Mouse (Mus musculus) fat pad, adult 2 months (tissue): Measurements from ENCODE around the gene Ska3.
"Not testable (repeated sequence)": the region's sequence is repeated elsewhere in the genome, so short reads cannot be mapped to it uniquely, and the experiment has no call there.

Source experiments
- DNase-seq: peaks from one replicate; pipeline ENCODE4 v3.0.0-alpha.2; 2011; ENCODE audit warnings: low read depth, low spot score; ENCODE audit errors: extremely low read depth

Gene Ska3

DNA sequence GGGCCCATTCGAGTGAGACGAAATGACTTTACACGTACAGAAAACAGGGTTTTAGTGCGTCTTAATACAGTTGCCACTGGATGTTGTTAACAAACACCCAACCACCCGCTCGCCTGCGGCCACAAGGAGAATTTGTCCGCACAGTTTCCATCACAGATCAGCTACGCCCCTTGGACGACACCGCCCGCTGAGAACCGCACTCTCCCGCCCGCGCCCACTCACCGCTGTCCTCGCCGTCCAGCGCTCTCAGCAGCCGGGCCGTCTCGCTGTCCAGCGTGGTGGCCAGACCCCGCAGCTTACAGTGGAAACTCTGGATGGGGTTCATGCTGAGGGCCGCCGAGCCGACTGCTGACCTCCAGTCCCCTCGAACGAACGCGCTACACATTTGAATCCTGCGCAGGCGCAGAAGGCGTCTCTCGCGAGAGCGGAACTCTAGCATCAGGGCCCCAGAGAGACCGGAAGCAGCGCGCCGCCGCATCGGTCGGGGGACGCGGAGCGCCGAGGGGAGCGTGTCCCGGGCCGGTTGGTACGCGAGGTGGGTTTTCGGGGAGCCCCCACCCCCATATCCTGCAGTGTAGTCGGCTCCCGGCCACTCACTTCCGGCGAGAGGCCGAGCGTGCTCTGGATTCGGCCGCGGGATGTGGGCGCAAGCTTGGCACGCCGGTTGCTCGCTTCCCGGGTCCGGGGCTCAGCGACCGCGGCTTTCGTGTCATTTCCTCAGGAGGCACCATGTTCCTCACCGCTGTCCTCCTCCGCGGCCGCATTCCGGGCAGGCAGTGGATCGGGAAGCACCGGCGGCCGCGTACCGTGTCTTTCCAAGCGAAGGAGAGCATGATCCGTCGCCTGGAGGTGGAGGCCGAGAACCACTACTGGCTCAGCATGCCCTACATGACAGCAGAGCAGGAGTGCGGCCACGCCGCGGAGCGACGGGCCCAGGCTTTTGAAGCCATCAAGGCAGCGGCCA, at the start of gene Ska3, which contains the start of gene Mrpl57:
Gene Ska3, minus strand, starts transcription at position 398 of the 964 bp plus-strand sequence.
Gene Mrpl57, plus strand, starts transcription at position 447 of the 964 bp plus-strand sequence.
- DNase-seq = no peak

DNA sequence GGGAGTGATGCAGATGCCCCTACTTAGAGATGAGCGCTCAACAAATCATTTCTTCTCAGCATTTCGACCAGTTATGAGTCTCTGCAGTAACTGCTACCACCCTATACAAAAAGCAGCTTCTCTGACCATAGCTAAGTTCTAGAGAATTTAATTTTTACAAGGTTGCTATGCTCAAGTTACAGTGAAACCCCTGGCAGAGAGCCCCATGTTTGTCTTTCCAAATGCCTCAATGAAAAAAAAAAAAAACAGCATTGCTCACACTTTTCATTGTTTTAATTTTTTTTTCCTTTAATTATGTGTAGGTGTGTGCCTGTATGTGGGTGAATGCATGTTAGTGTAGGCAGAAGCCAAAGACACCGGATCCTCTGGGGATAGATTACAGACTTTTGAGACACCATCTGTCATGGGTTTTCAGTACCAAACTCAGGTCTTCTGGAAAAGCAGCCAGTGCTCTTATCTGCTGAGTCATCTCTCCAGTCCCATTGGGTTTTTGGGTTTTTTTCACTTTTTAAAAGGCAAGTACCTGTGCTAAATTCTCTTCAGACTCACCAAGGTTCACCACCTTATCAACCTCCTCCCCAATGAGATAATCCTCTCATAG, 40.8 kb upstream of the Ska3 start:
- DNase-seq = no peak

DNA sequence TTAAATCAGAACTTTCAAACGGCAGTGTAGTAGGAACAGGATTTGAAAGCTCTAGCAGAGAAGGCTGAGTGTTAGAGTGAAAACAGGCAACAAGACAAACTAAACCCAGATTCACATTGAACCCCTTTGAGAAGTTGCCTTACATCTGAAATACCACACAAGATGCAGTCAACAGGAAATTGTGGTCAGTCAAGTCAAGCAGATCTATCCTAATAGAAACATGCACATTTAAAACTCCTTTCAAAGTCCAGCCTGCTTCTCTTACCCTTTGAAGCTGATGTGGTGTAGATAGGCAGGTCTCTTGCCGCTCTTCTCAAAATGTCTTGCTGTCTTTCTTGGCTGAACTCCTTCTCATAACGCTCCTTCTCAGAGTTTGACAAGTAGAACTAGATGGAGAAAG, 39.3 kb upstream of the Ska3 start:
- DNase-seq = no peak

DNA sequence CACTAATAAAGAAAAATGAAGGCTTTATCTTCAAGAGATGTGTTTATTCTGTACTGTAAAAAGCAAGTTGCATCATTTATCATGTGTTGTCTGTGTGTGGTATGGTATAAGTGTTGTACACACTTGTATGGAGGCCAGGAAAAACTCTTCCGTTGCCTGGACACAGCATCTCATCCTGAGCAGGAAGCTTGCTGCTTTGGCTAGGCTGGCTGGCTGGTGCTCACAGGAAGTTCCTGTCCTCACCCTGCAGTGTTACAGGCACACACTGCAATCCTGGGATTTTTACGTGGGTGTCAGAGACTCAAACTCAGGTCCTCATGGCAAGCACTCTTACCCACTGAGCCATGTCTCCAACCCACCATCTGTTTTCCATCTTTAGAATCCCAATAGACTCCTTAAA, 37.1 kb upstream of the Ska3 start:
- no peak for DNase-seq

DNA sequence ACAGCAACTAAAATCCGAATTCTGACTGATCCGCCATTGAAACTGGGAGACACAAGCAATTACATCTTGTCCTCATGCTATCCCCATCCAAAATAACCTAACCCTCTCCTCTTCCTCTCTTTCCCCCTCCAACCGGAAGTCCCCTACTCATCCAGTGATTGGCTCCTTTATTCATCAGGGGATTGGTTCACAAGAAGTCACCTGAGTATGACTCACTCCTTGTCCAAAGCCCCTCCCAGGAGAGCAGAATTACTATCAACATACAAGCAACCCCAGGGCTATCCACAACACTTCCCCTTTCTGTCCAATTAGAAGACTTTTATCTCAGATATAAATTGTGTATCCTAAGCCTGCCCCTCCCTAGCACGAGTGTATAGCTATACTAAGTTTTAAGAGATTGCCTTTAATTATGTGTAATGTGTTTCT, 36.0 kb upstream of the Ska3 start:
- DNase-seq = no peak

DNA sequence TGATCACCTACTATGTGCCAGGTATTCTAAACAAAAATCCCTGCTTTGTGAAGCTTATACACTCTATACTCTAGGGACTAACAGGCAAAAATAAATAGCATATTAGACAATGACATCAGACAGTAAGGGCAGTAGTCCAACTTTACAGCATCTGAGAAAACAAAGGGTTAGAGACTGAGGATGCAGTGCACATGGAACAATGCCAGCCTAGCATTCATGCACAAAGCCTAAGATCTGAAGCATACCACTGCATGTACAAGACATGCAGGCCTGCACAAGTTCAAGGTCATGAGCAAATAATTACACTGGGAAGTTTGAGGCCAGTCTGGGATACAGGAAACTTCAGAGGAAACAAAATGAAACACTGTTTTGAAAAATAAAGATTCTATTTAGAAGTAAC, 33.5 kb upstream of the Ska3 start:
- no peak for DNase-seq

DNA sequence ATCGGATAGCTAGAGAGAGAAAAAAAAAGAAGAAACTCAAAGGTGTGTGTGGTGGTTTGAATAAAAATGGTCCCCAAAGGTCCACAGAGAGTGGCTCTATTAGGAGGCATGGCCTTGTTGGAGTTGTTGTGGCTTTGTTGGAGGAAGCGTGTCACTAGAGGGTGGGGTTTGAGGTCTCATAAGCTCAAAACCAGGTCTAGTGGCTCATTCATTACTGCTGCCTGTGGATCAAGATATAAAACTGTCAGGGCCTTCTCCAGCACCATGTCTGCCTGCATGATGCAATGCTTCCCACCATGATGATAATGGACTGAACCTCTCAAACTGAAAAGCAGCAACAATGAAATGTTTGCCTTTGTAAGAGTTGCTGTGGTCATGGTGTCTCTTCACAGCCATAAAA, 32.6 kb upstream of the Ska3 start:
- DNase-seq = no peak

DNA sequence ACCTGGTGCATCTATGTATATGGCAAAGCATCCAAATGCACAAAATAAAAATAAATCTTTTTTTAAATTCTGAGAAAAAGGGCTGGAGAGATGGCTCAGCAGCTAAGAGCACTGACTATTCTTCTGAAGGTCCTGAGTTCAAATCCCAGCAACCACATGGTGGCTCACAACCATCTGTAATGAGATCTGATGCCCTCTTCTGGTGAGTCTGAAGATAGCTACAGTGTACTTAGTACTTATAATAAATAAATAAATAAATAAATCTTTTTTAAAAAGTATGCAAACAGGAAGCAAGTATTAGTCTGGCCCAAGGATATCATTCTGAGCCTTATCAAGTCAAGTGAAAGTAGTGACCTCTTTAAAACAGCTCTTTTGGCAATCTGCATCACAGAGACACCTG, 30.1 kb upstream of the Ska3 start:
- not testable (repeated sequence) for DNase-seq

DNA sequence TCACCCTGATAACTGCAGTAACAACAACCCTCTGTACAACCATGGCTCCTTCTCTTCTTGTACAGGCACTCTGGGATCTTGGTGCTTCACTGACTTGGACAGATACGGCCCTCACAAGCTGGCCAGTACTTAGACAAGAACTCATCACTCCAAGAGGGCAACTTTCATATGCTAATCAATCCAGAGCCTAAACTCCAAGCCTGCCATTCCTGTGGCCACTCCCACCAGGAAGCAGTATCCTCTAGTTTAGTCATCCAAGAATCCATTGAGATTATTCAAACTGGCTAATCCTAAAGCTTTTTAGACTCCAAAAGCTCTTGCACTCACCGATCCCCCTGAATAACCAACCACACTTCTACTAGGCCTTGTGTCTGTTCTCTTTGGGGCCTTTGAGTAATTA, 27.0 kb upstream of the Ska3 start:
- no peak for DNase-seq

DNA sequence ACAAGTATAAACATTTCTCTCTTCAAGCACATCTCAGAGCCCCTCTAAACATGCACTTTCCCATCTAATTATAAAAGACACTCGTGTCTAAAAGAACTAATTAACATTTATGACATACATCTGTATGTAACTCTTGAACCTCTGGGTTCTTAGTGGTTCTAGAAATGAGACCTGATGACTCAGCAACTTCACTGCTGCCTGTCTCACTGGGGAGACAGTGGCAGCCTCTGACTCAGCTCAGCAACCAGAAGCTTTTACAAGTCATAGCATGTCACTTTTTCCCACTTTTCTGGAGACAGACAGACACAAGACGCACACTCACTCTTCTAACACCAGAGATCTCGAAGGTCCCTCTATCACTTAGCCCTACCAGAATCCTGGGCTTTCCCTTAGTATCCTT, 24.3 kb upstream of the Ska3 start:
- DNase-seq = no peak

DNA sequence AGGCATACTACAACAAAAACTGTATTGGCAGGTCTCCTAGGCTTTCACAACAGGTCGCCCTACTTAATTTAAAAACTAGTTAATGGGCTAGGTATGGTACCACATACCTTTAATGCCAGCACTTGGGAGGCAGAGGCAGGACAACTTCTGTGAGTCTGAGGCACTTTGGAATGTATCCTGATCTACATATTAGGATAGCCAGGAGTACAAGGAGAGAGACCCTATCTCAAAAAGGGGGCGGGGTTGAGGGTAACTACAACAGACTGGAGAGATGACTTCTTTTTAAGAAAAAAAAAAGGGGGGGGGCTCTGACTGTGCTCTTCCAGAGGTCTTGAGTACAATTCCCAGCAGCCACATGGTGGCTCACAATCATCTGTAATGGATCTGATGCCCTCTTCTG, 22.7 kb upstream of the Ska3 start:
- no peak for DNase-seq

DNA sequence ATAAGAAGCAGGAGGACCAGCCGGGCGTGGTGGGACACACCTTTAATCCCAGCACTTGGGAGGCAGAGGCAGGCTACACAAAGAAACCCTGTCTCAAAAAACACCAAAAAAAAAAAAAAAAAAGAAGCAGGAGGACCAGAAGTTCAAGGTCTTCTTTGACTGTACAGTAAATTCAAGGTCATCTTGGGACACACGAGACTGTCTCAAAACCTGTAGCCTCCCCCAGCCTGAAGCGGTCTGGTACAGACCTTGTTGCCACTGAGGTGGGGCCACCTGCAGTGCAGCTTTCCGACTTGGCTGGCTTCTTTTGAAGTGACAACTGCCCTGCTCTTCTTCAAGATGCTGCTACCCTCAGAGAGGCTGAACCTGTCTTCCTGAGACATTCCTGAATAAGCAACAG, 22.1 kb upstream of the Ska3 start:
- not testable (repeated sequence) for DNase-seq

DNA sequence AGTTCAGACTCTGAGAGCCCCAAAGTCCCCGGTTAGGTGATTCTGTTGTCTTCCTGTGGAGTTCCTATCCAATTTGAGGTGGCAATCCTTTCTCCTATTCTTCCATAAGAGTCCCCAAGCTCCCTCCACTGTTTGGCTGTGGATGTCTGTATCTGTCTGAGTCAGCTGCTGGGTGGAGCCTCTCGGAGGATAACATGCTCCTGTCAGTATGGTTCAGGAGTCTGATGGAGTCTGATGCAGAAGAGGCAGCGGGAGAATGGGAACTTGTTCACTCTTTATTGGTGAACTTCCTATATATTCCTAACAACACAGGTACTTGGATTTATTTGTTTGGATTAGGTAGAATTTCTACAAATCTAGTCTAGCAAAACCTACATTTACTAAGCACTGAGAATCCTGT, 18.6 kb upstream of the Ska3 start:
- DNase-seq = no peak

DNA sequence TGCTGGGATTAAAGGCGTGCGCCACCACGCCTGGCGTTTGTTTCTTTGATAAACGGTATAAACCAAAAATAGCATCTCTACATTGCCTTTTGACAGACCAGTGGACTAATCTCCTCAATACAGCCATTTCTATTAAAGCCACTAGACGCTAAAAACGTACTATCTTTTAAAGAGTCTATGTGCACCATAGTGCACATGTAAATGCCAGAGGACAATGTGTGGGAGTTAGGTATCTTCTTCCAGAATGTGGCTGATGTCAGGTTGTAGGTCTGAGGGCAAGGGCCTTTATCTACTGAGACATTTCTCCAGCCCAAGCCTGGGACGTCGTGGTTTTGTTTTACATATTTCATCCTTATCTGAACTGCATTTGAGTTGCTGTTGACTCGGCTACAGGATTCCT, 9.2 kb upstream of the Ska3 start:
- DNase-seq = no peak

DNA sequence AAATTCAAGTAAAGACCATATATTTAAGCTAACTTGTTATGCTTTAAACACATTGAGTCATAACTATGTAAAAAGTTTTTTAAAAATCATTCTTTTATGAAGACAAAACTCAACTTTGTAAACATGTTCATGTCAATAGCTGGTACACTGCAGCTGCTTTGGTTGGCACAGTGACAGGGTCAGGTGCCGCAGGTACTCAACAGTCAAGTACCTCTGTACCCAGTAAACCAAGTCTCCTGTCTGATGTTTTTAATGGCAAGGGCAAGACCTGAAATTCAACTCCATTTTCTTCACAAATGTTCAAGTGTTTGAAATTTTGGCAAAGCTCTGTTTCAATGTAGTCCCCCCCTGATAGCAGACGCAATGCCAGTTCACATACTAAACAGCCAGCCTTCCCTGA, 7.5 kb upstream of the Ska3 start:
- DNase-seq = peak; percentile 14

DNA sequence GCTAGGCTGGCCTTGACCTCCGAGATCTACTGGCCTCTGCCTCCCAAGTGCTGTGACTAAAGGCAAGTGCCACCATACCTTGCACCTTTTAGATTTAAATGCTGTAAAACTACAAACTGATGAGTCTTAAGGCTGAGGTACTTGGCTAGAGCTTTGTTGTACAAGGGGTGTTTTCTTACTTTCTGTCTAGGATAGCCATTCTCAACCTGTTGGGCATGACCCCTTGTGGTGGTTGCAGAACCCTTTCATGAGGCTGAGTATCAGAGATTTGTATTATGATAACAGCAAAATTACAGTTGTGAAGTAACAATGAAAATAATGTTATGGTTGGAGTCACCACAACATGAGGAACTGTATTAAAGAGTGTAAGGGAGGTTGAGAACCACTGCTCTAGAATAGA, 1.3 kb upstream of the Ska3 start:
- no peak for DNase-seq

DNA sequence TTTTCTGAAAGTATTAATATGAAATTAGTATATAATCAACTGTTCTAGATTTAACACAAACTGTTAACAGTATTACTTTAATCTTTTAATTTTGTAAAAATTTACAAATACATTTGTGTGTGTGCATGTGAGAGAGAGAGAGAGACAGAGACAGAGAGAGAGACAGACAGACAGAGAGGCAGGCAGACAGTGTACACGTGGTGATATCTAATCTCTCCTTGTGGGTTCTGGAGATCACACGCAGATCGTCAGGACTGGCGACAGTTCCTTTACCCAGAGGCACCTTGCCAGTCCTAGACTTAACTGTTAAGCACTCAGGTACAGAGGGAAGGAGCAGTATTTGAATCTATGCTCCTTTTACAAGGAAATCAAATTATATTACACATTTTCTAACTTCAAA, 5.1 kb downstream of the Ska3 start:
- DNase-seq = no peak

DNA sequence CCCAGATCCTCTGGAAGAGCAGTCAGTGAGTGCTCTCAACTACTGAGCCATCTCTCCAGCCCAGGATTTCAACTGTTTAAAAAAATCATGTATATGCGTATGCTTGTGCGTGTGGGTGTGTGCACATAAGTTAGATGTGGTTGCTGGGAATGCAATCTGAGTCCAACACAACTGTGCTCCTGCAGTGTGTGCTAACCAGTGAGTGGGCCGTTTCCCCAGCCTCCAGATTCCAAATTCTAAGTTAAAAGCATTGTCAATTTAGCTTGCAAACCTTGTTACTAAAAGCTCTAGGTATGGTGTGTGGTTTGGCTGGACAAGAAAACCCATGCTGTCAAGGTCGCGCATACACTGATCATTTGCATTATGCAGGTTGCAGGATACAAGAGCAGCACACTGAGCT, 14.1 kb downstream of the Ska3 start:
- no peak for DNase-seq

DNA sequence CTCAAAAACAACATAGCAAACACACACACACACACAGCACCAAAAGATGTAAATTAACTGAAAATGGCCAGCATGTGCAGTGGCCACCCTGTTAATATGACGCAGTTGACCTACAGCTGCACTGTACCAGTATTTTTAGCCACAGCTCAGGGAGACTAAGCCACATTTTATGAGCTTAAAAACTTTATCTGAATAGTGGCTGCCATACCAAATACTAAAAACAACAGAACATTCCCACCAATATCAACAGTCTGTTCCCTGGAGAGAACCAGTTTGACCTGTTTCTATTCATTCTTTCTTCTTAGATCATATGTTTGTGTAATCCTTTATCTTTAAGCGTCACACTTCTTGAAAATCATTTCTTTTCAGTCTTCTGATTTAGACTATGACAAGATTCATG, 15.1 kb downstream of the Ska3 start:
- DNase-seq = no peak

DNA sequence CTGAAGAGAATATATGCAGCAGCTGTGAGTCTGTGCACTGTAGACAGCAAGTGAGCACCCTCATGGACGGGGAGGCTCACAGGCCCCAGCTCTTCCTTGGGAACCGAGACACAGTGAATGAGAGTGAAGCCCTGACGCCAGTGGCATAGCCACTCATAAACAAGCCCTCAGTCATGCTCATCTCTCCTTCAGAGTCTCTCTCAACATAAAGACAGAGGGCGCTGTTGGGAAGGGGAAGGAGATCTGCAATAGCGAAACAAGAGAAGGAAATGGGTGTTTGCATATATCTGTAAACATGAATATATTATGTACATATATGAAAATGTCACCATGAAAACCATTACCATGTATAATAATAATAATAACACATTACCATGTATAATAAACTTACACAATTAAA, 17.4 kb downstream of the Ska3 start:
- no peak for DNase-seq

DNA sequence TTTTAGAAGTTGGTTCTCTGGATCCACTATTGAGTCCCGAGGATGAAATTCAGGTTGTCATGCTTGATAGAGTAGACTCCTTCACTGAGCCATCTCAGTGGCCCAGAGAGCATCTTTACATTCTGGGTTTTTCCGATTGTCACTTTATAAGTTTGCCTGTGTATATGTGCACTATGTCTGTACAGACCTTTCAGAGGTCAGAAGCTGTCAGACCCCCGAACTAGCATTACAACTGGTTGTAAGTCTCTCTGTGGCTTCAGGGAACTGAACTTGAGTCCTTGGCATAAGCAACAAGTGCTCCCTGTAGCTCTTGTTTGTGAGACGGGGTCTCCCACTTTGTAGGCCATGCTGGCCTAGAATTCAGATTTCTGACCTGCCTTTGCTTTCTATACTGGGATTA, 22.3 kb downstream of the Ska3 start:
- no peak for DNase-seq
